Mouse (Mus musculus) kidney, postnatal 4 days (tissue): ENCODE data around the gene Ddr2.
"Not testable (repeated sequence)": the region's sequence is repeated elsewhere in the genome, so short reads cannot be mapped to it uniquely, and the experiment has no call there.

ENCODE experiments used
- DNase-seq, 2 experiments: peaks; one replicate each; pipeline ENCODE4 v3.0.0; 2021; ENCODE audit warnings: mixed read lengths in 2 of 2

Ddr2 gene

GRCm38 (mm10) chr1:170034961-170035360 lies 75.6 kb downstream of the Ddr2 start:
- no peak for DNase-seq

GRCm38 (mm10) chr1:170031656-170032055 lies 78.9 kb downstream of the Ddr2 start:
- DNase-seq: no peak

GRCm38 (mm10) chr1:170014784-170015183 lies 95.8 kb downstream of the Ddr2 start:
- DNase-seq: no peak

- DNase-seq: peak; percentile 37 to 51
Observed at GRCm38 (mm10) chr1:170010716-170011505, 99.7 kb downstream of the Ddr2 start.

GRCm38 (mm10) chr1:170009296-170009695 lies 101.3 kb downstream of the Ddr2 start:
- no peak for DNase-seq

- DNase-seq: no peak
Observed at GRCm38 (mm10) chr1:170008432-170009220, 101.9 kb downstream of the Ddr2 start.

- peak; percentile 54 to 70 for DNase-seq
Observed at GRCm38 (mm10) chr1:170006516-170006915, 104.0 kb downstream of the Ddr2 start.

- DNase-seq: no peak
Observed at GRCm38 (mm10) chr1:170005297-170005696, 105.3 kb downstream of the Ddr2 start.

GRCm38 (mm10) chr1:169993901-169994300 lies 116.7 kb downstream of the Ddr2 start:
- DNase-seq: not testable (repeated sequence)

GRCm38 (mm10) chr1:169986166-169986565 lies 124.4 kb downstream of the Ddr2 start:
- DNase-seq: no peak

- no peak for DNase-seq
Observed at GRCm38 (mm10) chr1:169977621-169978020, 132.9 kb downstream of the Ddr2 start.

- no peak for DNase-seq
Observed at GRCm38 (mm10) chr1:169971998-169972397, 138.6 kb downstream of the Ddr2 start.

- no peak for DNase-seq
Observed at GRCm38 (mm10) chr1:169970936-169971335, 139.6 kb downstream of the Ddr2 start.

GRCm38 (mm10) chr1:169969516-169969886 lies 141.1 kb downstream of the Ddr2 start:
- DNase-seq: no peak

GRCm38 (mm10) chr1:169968792-169969515 lies 141.6 kb downstream of the Ddr2 start, which contains the start of gene Hsd17b7:
Hsd17b7 (minus strand) TSS chr1:169969241.
- peak; percentile 99 to 100 for DNase-seq

- no peak for DNase-seq
Observed at GRCm38 (mm10) chr1:169953106-169953505, 157.5 kb downstream of the Ddr2 start.

- DNase-seq: no peak
Observed at GRCm38 (mm10) chr1:169952636-169953035, 157.9 kb downstream of the Ddr2 start.

- no peak for DNase-seq
Observed at GRCm38 (mm10) chr1:169951561-169951960, 159.0 kb downstream of the Ddr2 start.

GRCm38 (mm10) chr1:169950651-169951050 lies 159.9 kb downstream of the Ddr2 start:
- peak; percentile 31 to 33 for DNase-seq

GRCm38 (mm10) chr1:169949981-169950380 lies 160.6 kb downstream of the Ddr2 start:
- DNase-seq: no peak

- DNase-seq: no peak
Observed at GRCm38 (mm10) chr1:169948866-169949265, 161.7 kb downstream of the Ddr2 start.

- no peak for DNase-seq
Observed at GRCm38 (mm10) chr1:169948280-169948679, 162.3 kb downstream of the Ddr2 start.

- no peak for DNase-seq
Observed at GRCm38 (mm10) chr1:169947654-169948053, 162.9 kb downstream of the Ddr2 start.
